Mouse (Mus musculus) neural tube, embryonic 14.5 days (tissue): Measurements from ENCODE around the gene Lacc1. TPM values are rescaled to one million over a fixed set of nuclear protein-coding genes. Genes with fewer than 3 reads are reported as not detected.
A peak's percentile ranks its signal among the peaks of the same experiment; 100 is the strongest.

Experiments
- ATAC-seq: fragments of 200-750 bp; cut with Nextera tagmentation; 2 replicates; pipeline ENCODE4 v1.8.0; 2017; ENCODE audit warnings: low read depth, mild to moderate bottlenecking, moderate TSS enrichment, moderate library complexity
- H3K27ac ChIP-seq: fragments of 300-500 bp; sonication (generic); 2 replicates; pipeline ENCODE4 v1.5.1; 2014; ENCODE audit warnings: low read depth, mild to moderate bottlenecking, control low read depth, low read length, moderate library complexity, mixed read lengths
- H3K27me3 ChIP-seq: fragments of 300-500 bp; sonication (generic); 2 replicates; pipeline ENCODE4 v1.6.1; 2014; ENCODE audit warnings: low read length; ENCODE audit not compliant: control insufficient read depth, insufficient read depth
- H3K36me3 ChIP-seq: fragments of 300-500 bp; sonication (generic); 2 replicates; pipeline ENCODE4 v1.6.1; 2014; ENCODE audit warnings: low read length, mixed read lengths; ENCODE audit not compliant: control insufficient read depth, insufficient read depth
- H3K4me1 ChIP-seq: fragments of 300-500 bp; sonication (generic); 2 replicates; pipeline ENCODE4 v1.6.1; 2014; ENCODE audit warnings: low read length; ENCODE audit not compliant: control insufficient read depth, insufficient read depth
- H3K4me2 ChIP-seq: fragments of 300-500 bp; sonication (generic); 2 replicates; pipeline ENCODE4 v1.6.1; 2014; ENCODE audit warnings: mild to moderate bottlenecking, low read depth, low read length, control low read depth
- H3K4me3 ChIP-seq: fragments of 300-500 bp; sonication (generic); 2 replicates; pipeline ENCODE4 v1.5.1; 2014; ENCODE audit warnings: low read depth, low read length, control low read depth, mixed read lengths
- H3K9ac ChIP-seq: fragments of 300-500 bp; sonication (generic); replicated peaks from 2 replicates; pipeline ENCODE4 v1.6.1; 2014; ENCODE audit warnings: low read depth, mild to moderate bottlenecking, control low read depth, low read length, mixed read lengths
- H3K9me3 ChIP-seq: fragments of 300-500 bp; sonication (generic); 2 replicates; pipeline ENCODE4 v1.6.1; 2016; ENCODE audit warnings: low read length; ENCODE audit not compliant: control insufficient read depth
- WGBS: fragments of 180-500 bp; shearing (Covaris S2); extraction: QIAGEN DNeasy Blood & Tissue Kit; methylation state at CpG from one replicate; pipeline ENCODE4 v1.1.7; 2014; 5-methylcytosine and 5-hydroxymethylcytosine counted together
- polyA plus RNA-seq: library from polyadenylated mRNA; unstranded; fragments of >200 nt; fragmentation: Nextera tagmentation; extraction: Ambion mirVana; gene quantifications from 2 replicates; pipeline ENCODE4 v1.2.1, GENCODE M21; 2014

Gene Lacc1
- polyA plus RNA-seq, result 1.1 and 3.3 TPM in 2 replicates

DNA sequence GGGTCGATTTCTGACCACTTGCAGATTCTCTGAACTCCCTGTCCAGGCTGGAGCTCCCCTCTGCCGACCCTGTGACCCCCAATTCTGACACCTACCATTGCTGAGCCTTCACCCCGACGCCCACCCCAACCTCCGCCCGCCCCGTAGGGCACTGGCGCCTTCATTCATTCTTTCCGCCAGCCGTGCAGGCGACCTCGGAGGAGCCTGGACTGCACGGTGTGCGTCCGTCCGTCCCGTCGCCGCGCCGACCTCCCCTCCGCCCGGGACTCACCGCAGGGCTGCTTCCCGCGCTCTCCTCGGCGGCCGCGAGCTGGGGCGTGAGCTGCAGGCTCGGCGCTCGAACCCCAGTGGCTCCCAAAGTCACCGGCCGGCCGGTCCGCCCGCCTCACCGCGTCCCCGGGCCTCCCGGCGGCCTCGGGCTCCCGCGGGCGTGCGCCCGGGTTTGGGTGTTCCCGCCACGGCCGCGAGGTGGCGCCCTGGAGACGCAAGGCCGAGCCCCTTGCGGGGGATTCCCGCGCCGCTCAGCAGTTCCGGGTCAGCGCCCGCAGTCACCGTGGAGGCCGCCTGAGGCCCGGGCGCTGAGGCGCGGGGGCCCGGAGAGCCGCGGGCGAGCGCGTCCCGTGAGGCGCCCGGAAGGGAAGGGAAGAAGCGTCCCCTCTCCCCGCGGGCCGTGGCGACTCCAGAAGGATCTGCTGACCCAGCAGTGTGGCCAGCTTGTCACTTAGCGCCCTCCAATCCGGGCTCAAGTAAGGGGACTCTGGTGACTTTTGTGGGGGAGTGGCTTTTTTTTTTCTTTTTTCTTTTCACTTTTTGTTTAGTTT is at the start of gene Lacc1, which contains the start of gene Ccdc122:
Gene Lacc1, minus strand, starts transcription at position 679 of the 821 bp plus-strand sequence.
Gene Ccdc122, plus strand, starts transcription at position 547 of the 821 bp plus-strand sequence.
- H3K36me3 ChIP-seq, result no peaks in the 10 kb centered on the region
- peak within 1 kb of the TSS; percentile 56 for H3K9ac ChIP-seq
- H3K4me1 ChIP-seq, result 0 out of 2 replicates have a peak, but pooled peaks cover 6% of the 10 kb centered on the region
- peak within 1 kb of the TSS; percentile 49 for H3K4me3 ChIP-seq
- H3K27ac ChIP-seq, result no peak within 1 kb of the TSS
- ATAC-seq, result peak; percentile 73
- under 1% methylated on average over 84 of the region's 86 CpGs for WGBS
- no peaks in the 10 kb centered on the region for H3K9me3 ChIP-seq
- H3K27me3 ChIP-seq, result no peaks in the 10 kb centered on the region
- peak within 1 kb of the TSS; percentile 88 for H3K4me2 ChIP-seq

DNA sequence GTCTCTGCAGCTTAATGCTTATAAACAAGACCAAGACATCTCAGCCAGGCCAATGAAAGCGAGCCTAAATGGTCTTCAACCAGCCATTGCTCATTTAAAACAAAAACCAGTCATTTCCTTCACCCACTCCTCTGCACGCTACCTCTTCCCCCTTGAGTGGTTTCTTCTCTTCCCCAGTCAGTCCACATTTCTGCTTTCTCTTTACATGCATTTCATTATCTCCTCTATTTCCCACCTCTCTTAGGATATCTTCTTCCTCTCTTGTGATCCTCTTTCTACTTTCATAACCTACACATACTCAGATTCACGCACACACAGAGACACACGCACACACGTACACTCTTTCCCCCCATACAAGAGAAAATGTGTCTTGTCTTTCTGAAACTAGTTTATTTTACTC is 44.5 kb upstream of the Lacc1 start:
- Histone ChIP-seq H3K9ac (no peak overlapping the region), H3K27ac (no peak overlapping the region), H3K27me3 (no peaks in the 10 kb centered on the region), H3K4me2 (no peak overlapping the region), H3K4me1 (no peaks in the 10 kb centered on the region), H3K9me3 (no peaks in the 10 kb centered on the region), H3K36me3 (no peaks in the 10 kb centered on the region), H3K4me3 (no peak overlapping the region)
- 90% methylated on average over 5 of the region's 5 CpGs for WGBS
- ATAC-seq, result no peak

DNA sequence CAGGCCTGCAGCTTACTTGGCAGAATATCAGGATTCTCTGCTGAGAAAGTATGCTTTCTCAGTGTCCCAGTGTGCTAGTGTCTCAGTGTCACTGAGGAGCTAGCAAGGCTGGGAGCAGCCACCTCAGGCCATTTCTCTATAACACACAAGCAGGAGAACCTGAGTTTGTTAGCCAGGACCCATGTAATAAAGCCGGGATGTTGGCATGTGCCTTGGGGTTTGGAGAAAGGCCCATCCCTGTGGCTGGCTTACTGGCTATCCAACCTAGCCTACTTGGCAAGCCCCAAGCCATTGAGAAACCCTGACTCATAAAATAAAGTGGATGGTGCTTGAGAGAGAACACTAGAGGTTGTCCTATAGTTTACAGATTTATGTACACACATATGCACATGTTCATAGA is 32.7 kb upstream of the Lacc1 start:
- H3K36me3 ChIP-seq, result no peaks in the 10 kb centered on the region
- no peak overlapping the region for H3K4me3 ChIP-seq
- no peaks in the 10 kb centered on the region for H3K9me3 ChIP-seq
- no peaks in the 10 kb centered on the region for H3K4me1 ChIP-seq
- no peak overlapping the region for H3K4me2 ChIP-seq
- no peak for ATAC-seq
- H3K27ac ChIP-seq, result no peak overlapping the region
- 96% methylated on average over 1 of the region's 1 CpGs for WGBS
- H3K9ac ChIP-seq, result no peak overlapping the region
- H3K27me3 ChIP-seq, result no peaks in the 10 kb centered on the region

- no peak overlapping the region for H3K27ac ChIP-seq
- H3K4me2 ChIP-seq, result no peak overlapping the region
- ATAC-seq, result no peak
- H3K9me3 ChIP-seq, result no peaks in the 10 kb centered on the region
- no peaks in the 10 kb centered on the region for H3K36me3 ChIP-seq
- no peak overlapping the region for H3K4me3 ChIP-seq
- H3K27me3 ChIP-seq, result no peaks in the 10 kb centered on the region
- H3K9ac ChIP-seq, result no peak overlapping the region
- H3K4me1 ChIP-seq, result no peaks in the 10 kb centered on the region
Measured at GRCm38 (mm10) chr14:77053288-77053687, 16.6 kb upstream of the Lacc1 start.

- Histone ChIP-seq H3K36me3 (no peaks in the 10 kb centered on the region), H3K9ac (no peak overlapping the region), H3K4me1 (0 out of 2 replicates have a peak, but pooled peaks cover 6% of the 10 kb centered on the region), H3K4me3 (no peak overlapping the region), H3K4me2 (no peak overlapping the region), H3K27ac (no peak overlapping the region), H3K27me3 (no peaks in the 10 kb centered on the region), H3K9me3 (no peaks in the 10 kb centered on the region)
- 85% methylated on average over 8 of the region's 8 CpGs for WGBS
- no peak for ATAC-seq
Measured at GRCm38 (mm10) chr14:77037832-77038425, 1.2 kb upstream of the Lacc1 start.

- Histone ChIP-seq H3K9me3 (no peaks in the 10 kb centered on the region), H3K27ac (no peak overlapping the region), H3K4me2 (no peak overlapping the region), H3K4me1 (0 out of 2 replicates have a peak, but pooled peaks cover 6% of the 10 kb centered on the region), H3K4me3 (no peak overlapping the region), H3K27me3 (no peaks in the 10 kb centered on the region), H3K9ac (no peak overlapping the region), H3K36me3 (no peaks in the 10 kb centered on the region)
- 91% methylated on average over 5 of the region's 5 CpGs for WGBS
- no peak for ATAC-seq
Measured at GRCm38 (mm10) chr14:77037330-77037729, 626 bp upstream of the Lacc1 start.

DNA sequence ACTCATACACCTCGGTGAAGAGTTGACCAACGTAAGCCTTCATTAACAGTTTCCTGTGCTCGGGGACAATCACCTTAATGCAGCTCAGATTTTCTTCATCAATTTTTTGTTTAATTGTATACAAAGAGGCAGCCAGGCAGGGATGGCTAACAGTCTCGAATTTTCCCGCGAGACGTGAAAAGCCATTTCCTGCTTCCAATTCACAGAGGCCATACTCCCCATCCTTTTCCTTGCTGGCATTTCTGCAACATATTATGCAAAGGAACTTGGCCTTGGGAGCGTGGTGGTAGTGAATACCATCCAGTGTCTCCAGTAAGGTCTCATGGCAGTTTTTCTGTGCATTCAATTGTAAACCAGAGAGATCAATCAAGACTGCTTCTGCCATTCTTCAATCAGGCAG is 1.7 kb downstream of the Lacc1 start:
- ATAC-seq, result no peak
- no peaks in the 10 kb centered on the region for H3K9me3 ChIP-seq
- no peaks in the 10 kb centered on the region for H3K36me3 ChIP-seq
- 0 out of 2 replicates have a peak, but pooled peaks cover 6% of the 10 kb centered on the region for H3K4me1 ChIP-seq
- H3K9ac ChIP-seq, result no peak overlapping the region
- no peak overlapping the region for H3K4me2 ChIP-seq
- WGBS, result 76% methylated on average over 8 of the region's 8 CpGs
- no peaks in the 10 kb centered on the region for H3K27me3 ChIP-seq
- H3K4me3 ChIP-seq, result no peak overlapping the region
- H3K27ac ChIP-seq, result no peak overlapping the region

DNA sequence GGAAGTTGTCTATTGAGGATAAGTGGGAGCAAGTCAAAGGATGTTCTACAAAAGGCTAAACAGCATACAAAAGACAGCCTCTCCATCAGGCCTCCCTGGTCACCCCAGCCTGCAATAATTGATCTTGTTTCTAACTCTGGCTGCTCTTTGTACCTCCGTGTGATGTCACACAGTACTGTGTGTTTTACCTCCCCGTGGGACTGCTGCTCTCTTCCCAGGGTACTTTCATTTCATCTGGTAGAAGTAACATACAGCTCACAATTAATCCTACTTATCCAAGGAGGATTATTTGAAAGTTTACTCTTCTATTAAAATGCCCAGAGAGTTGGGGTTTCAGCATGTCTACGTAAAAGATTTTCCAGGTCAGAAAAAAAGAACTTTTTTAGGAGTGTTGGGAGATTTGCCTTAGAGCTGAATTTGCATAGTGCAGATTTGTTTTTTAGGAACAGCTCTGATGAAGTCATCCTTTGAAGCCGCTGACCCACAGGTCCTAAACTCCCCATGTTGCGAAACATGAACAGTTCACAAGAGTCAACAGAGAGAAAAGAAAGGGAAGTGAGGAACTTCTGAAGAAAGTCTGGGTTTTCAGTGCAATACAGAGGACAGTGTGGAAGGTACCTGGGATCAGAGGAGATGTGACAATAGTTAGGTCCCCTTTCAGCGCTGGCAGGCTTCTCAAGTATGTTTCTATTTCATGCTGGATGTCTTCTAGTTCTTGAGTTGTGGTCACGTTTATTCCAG is 2.4 kb downstream of the Lacc1 start:
- Histone ChIP-seq H3K9me3 (no peaks in the 10 kb centered on the region), H3K4me1 (0 out of 2 replicates have a peak, but pooled peaks cover 6% of the 10 kb centered on the region), H3K36me3 (no peaks in the 10 kb centered on the region), H3K27ac (no peak overlapping the region), H3K4me2 (no peak overlapping the region), H3K4me3 (no peak overlapping the region), H3K27me3 (no peaks in the 10 kb centered on the region), H3K9ac (no peak overlapping the region)
- WGBS, result 66% methylated on average over 7 of the region's 7 CpGs
- no peak for ATAC-seq
